Mouse (Mus musculus) kidney, postnatal 36 days (tissue): Measurements from ENCODE around the gene Pitpnc1.
A peak's percentile ranks its signal among the peaks of the same experiment; 100 is the strongest.
"Not testable (repeated sequence)": the region's sequence is repeated elsewhere in the genome, so short reads cannot be mapped to it uniquely, and the experiment has no call there.

Source experiments
- DNase-seq, 2 experiments: peaks; one replicate each; pipeline ENCODE4 v3.0.0; 2021 to 2022; ENCODE audit warnings: mixed read lengths in 2 of 2

Pitpnc1 gene

GRCm38 (mm10) chr11:107470521-107471041, at the start of gene Pitpnc1:
TSS of gene Pitpnc1 (minus strand) at chr11:107470699.
- DNase-seq: peak; percentile 90 to 93

- no peak for DNase-seq
Observed at GRCm38 (mm10) chr11:107518645-107519429, 48.3 kb upstream of the Pitpnc1 start.

- no peak for DNase-seq
Observed at GRCm38 (mm10) chr11:107516387-107516786, 45.9 kb upstream of the Pitpnc1 start.

GRCm38 (mm10) chr11:107513047-107513446, 42.5 kb upstream of the Pitpnc1 start:
- DNase-seq: peak; percentile 10 to 44

GRCm38 (mm10) chr11:107511954-107512353, 41.5 kb upstream of the Pitpnc1 start:
- peak; percentile 68 to 87 for DNase-seq

- DNase-seq: peak; percentile 42 to 47
Observed at GRCm38 (mm10) chr11:107510362-107511269, 40.1 kb upstream of the Pitpnc1 start.

GRCm38 (mm10) chr11:107509631-107510338, 39.3 kb upstream of the Pitpnc1 start:
- peak; percentile 16 to 33 for DNase-seq

- peak; percentile 14 to 56 for DNase-seq
Observed at GRCm38 (mm10) chr11:107506260-107506659, 35.8 kb upstream of the Pitpnc1 start.

GRCm38 (mm10) chr11:107504364-107504763, 33.9 kb upstream of the Pitpnc1 start:
- DNase-seq: not testable (repeated sequence)

- peak in 1 of 2 experiments; percentile 13 for DNase-seq
Observed at GRCm38 (mm10) chr11:107502801-107503200, 32.3 kb upstream of the Pitpnc1 start.

- no peak for DNase-seq
Observed at GRCm38 (mm10) chr11:107484341-107484740, 13.8 kb upstream of the Pitpnc1 start.

- DNase-seq: no peak
Observed at GRCm38 (mm10) chr11:107479862-107480203, 9.3 kb upstream of the Pitpnc1 start.

GRCm38 (mm10) chr11:107479053-107479861, 8.8 kb upstream of the Pitpnc1 start, which contains the start of gene Psmd12:
TSS of gene Psmd12 (plus strand) at chr11:107479484.
- DNase-seq: peak; percentile 94 to 98

- peak; percentile 66 to 72 for DNase-seq
Observed at GRCm38 (mm10) chr11:107473137-107473820, 2.8 kb upstream of the Pitpnc1 start.

GRCm38 (mm10) chr11:107472304-107472703, 1.8 kb upstream of the Pitpnc1 start:
- DNase-seq: no peak

- DNase-seq: no peak
Observed at GRCm38 (mm10) chr11:107471071-107471720, 697 bp upstream of the Pitpnc1 start.

- DNase-seq: peak; percentile 61 to 81
Observed at GRCm38 (mm10) chr11:107469523-107470371, 752 bp downstream of the Pitpnc1 start.

GRCm38 (mm10) chr11:107469031-107469522, 1.4 kb downstream of the Pitpnc1 start:
- DNase-seq: peak; percentile 77 to 88
